Mouse (Mus musculus) C2C12 (cell line): Measurements from ENCODE around the gene Gm21987. TPM values are rescaled to one million over a fixed set of nuclear protein-coding genes. Genes with fewer than 3 reads are reported as not detected.

ENCODE experiments used
- H3K27me3 ChIP-seq: one replicate; pipeline ENCODE4 v1.6.1; 2011; ENCODE audit not compliant: control insufficient read depth, insufficient read depth, insufficient read length
- H3K36me3 ChIP-seq: one replicate; pipeline ENCODE4 v1.6.1; 2011; ENCODE audit not compliant: control insufficient read depth, insufficient read depth
- H3K4me3 ChIP-seq: one replicate; pipeline ENCODE4 v1.5.1; 2011; ENCODE audit warnings: mild to moderate bottlenecking, control low read depth; ENCODE audit not compliant: poor library complexity, insufficient read depth, severe bottlenecking
- H3K79me2 ChIP-seq: one replicate; pipeline ENCODE4 v1.6.1; 2011; ENCODE audit not compliant: control insufficient read depth, insufficient read depth
- H3K79me3 ChIP-seq: one replicate; pipeline ENCODE4 v1.6.1; 2011; ENCODE audit warnings: low read depth, control low read depth
- H3ac ChIP-seq: one replicate; pipeline ENCODE3; 2011; ENCODE audit warnings: low read depth; ENCODE audit not compliant: control insufficient read depth, insufficient read length
- CEBPB ChIP-seq: IDR thresholded peaks from one replicate; pipeline ENCODE4 v1.6.1; 2011; ENCODE audit warnings: low read depth, mild to moderate bottlenecking, control low read depth, moderate library complexity
- CTCF ChIP-seq: IDR thresholded peaks from one replicate; pipeline ENCODE4 v1.5.1; 2011; ENCODE audit not compliant: control insufficient read depth, insufficient read depth, insufficient read length
- FOSL1 ChIP-seq: IDR thresholded peaks from one replicate; pipeline ENCODE4 v1.8.0; 2011; ENCODE audit warnings: mild to moderate bottlenecking, low read length; ENCODE audit not compliant: poor library complexity, insufficient read depth, severe bottlenecking
- MAX ChIP-seq: IDR thresholded peaks from one replicate; pipeline ENCODE4 v1.6.1; 2011; ENCODE audit warnings: mild to moderate bottlenecking, control low read depth
- MYOD1 ChIP-seq: IDR thresholded peaks from one replicate; pipeline ENCODE4 v1.6.1; 2011; ENCODE audit warnings: low read depth; ENCODE audit not compliant: control insufficient read depth, insufficient read length
- MYOG ChIP-seq: IDR thresholded peaks from one replicate; pipeline ENCODE4 v1.6.1; 2011; ENCODE audit not compliant: control insufficient read depth, insufficient read length; ENCODE audit errors: extremely low read depth
- USF1 ChIP-seq: IDR thresholded peaks from one replicate; pipeline ENCODE4 v1.6.1; 2011; ENCODE audit warnings: low read depth, mild to moderate bottlenecking, control low read depth, moderate library complexity
- polyA plus RNA-seq: library from polyadenylated mRNA; unstranded; fragments of >200 nt; fragmentation: generic; extraction: Trizol; gene quantifications from one replicate; pipeline ENCODE4 v1.2.1, GENCODE M21; 2012; ENCODE audit warnings: missing spikeins

Gm21987 gene
- polyA plus RNA-seq, 1 experiment: not detected

GRCm38 (mm10) chr16:38369000-38369399, 22.2 kb downstream of the Gm21987 start:
- Histone ChIP-seq H3ac (no peak overlapping the region), H3K27me3 (no peaks in the 10 kb centered on the region), H3K36me3 (no peaks in the 10 kb centered on the region), H3K79me3 (no peaks in the 10 kb centered on the region), H3K4me3 (no peak overlapping the region), H3K79me2 (no peaks in the 10 kb centered on the region)
- TF ChIP-seq MYOG: no peak
- no peak for TF ChIP-seq CEBPB
- peak; percentile 86 for TF ChIP-seq MYOD1

- Histone ChIP-seq H3K4me3 (no peak overlapping the region), H3K79me3 (no peaks in the 10 kb centered on the region), H3K36me3 (no peaks in the 10 kb centered on the region), H3ac (no peak overlapping the region), H3K27me3 (no peaks in the 10 kb centered on the region), H3K79me2 (no peaks in the 10 kb centered on the region)
- TF ChIP-seq MYOG (no peak), MYOD1 (no peak), CTCF (no peak), USF1 (no peak), CEBPB (no peak), MAX (no peak), FOSL1 (no peak)
Measured at GRCm38 (mm10) chr16:38369431-38369830, 22.6 kb downstream of the Gm21987 start.

- H3K79me2 ChIP-seq: no peaks in the 10 kb centered on the region
- no peak overlapping the region for H3ac ChIP-seq
- H3K27me3 ChIP-seq: no peaks in the 10 kb centered on the region
- H3K4me3 ChIP-seq: no peak overlapping the region
- H3K79me3 ChIP-seq: no peaks in the 10 kb centered on the region
- H3K36me3 ChIP-seq: no peaks in the 10 kb centered on the region
- TF ChIP-seq CTCF (no peak), FOSL1 (no peak), CEBPB (no peak)
Measured at GRCm38 (mm10) chr16:38369992-38370484, 23.2 kb downstream of the Gm21987 start.

GRCm38 (mm10) chr16:38370633-38371374, 24.0 kb downstream of the Gm21987 start:
- Histone ChIP-seq H3ac (no peak overlapping the region), H3K79me2 (no peaks in the 10 kb centered on the region), H3K79me3 (no peaks in the 10 kb centered on the region), H3K27me3 (no peaks in the 10 kb centered on the region), H3K36me3 (no peaks in the 10 kb centered on the region), H3K4me3 (no peak overlapping the region)
- TF ChIP-seq MYOD1 (peak; percentile 98), FOSL1 (no peak)

GRCm38 (mm10) chr16:38371705-38372296, 25.0 kb downstream of the Gm21987 start:
- TF ChIP-seq MYOD1 (peak; percentile 59), MAX (no peak), CEBPB (no peak)
- Histone ChIP-seq H3ac (no peak overlapping the region), H3K36me3 (no peaks in the 10 kb centered on the region), H3K4me3 (no peak overlapping the region), H3K79me2 (no peaks in the 10 kb centered on the region), H3K79me3 (no peaks in the 10 kb centered on the region), H3K27me3 (no peaks in the 10 kb centered on the region)

GRCm38 (mm10) chr16:38372876-38373275, 26.0 kb downstream of the Gm21987 start:
- Histone ChIP-seq H3K4me3 (no peak overlapping the region), H3K79me2 (no peaks in the 10 kb centered on the region), H3ac (no peak overlapping the region), H3K36me3 (no peaks in the 10 kb centered on the region), H3K79me3 (no peaks in the 10 kb centered on the region), H3K27me3 (no peaks in the 10 kb centered on the region)
- TF ChIP-seq FOSL1 (no peak), MAX (no peak), MYOG (no peak), CEBPB (no peak), MYOD1 (no peak), USF1 (no peak), CTCF (no peak)
